Mouse (Mus musculus) testis, adult 2 months (tissue): ENCODE data around the gene Nrxn1.

Experiments used
- CTCF ChIP-seq: fragments of 200-500 bp; IDR thresholded peaks from 2 replicates; pipeline ENCODE4 v1.5.1; 2012; ENCODE audit warnings: low read depth, mild to moderate bottlenecking, inconsistent platforms, low read length, moderate library complexity; ENCODE audit not compliant: control insufficient read depth, insufficient read depth, insufficient replicate concordance
- POLR2A ChIP-seq: fragments of 200-500 bp; IDR thresholded peaks from 2 replicates; pipeline ENCODE4 v1.6.1; 2012; ENCODE audit warnings: low read depth, mild to moderate bottlenecking, inconsistent platforms, low read length, moderate library complexity; ENCODE audit not compliant: control insufficient read depth

- no peak for TF ChIP-seq CTCF
- TF ChIP-seq POLR2A, result no peak
Observed at GRCm38 (mm10) chr17:90454356-90454737, 638.5 kb downstream of the Nrxn1 start.
